Mouse (Mus musculus): Measurements from ENCODE around the gene Enc1.

The Enc1 gene

DNA sequence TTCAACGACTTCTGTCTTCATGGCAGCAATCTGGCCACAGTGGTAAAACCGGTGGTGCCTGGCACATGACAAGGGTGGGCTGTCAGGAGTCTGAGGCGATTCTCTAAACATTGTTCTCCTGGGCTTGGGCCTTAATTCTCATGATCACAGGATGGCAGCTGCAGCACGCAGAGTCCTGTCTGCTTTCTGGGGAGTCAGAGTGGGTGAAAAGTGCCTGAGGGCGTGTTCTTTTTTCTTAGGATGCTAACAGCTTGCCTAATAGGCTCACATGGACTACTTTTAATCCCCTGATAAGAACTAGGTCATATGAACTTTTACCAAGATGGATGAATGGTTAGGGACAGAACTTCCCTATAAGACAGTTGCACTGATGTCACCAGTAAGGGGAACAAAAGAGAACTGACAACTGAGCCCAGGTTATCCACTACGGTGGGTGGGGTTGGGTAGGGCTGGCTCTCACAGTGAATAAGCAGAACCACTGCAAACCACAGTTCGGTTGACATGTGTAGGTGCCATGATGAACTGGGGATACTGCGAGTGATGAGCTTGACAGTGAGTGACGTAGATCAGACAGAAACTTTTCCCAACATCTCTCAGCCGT is 13.8 kb downstream of the Enc1 start:
- CTCF ChIA-PET, result interaction anchor here in 1 of 4 experiments (1.4 kb wide), 1 partner anchor 14 kb away, joined by 4 read pairs; the partner anchor contains the start of gene Enc1
- POLR2A ChIA-PET, result interaction anchor here in 3 of 4 experiments (0.9 to 7.1 kb wide), 11 partner anchors 8 to 240 kb away, joined by 3 to 51 read pairs (median 5); partner anchors contain the start of gene Enc1 (in 3 of the 3)

DNA sequence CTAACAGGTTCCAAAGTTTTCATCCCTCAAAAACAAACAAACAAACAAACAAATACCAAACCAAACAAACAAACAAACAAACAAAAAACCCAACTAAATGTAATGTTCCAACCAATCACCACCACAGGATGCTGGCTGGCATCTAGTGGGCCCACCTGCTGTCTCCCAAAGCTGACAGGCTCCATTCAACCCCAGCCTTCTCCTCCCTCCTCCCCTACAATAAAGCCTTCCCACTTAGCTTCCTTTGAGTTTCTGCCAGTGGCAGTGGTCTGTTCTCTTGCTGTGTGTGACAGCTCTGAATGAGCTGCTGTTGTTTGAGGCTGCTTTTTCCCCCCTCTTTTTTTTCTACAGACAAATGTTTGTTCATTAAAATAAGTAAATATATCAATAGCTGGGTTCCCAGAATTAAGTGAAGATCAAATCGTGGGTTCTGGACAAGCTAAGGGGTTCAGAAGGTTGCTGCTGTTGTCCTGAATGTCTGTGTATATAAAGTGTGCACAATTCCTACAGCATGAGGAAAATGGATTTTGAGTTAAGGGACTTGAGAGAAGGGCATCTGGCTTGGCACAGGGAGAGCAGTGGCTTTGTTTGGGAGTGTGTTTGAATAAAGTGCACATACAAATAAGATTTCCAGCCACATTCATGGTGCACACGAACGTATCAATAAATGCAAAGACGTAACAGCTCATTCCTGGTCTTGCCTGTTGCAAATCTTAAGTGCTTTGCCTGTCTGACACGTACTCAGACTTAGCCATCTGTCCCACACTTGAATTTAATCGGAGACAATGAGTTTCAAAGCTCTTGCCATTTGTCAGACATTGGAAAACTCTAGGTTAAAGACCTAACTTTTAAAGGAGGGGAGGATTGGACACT is 15.3 kb downstream of the Enc1 start:
- CTCF ChIA-PET, result interaction anchor here in 1 of 4 experiments (1.4 kb wide), 1 partner anchor 15 kb away, joined by 4 read pairs; the partner anchor contains the start of gene Enc1
- POLR2A ChIA-PET, result interaction anchor here in 3 of 4 experiments (0.5 to 7.1 kb wide), 18 partner anchors 8 to 321 kb away, joined by 3 to 51 read pairs (median 4); partner anchors contain the start of gene Enc1 (in 2 of the 3)

DNA sequence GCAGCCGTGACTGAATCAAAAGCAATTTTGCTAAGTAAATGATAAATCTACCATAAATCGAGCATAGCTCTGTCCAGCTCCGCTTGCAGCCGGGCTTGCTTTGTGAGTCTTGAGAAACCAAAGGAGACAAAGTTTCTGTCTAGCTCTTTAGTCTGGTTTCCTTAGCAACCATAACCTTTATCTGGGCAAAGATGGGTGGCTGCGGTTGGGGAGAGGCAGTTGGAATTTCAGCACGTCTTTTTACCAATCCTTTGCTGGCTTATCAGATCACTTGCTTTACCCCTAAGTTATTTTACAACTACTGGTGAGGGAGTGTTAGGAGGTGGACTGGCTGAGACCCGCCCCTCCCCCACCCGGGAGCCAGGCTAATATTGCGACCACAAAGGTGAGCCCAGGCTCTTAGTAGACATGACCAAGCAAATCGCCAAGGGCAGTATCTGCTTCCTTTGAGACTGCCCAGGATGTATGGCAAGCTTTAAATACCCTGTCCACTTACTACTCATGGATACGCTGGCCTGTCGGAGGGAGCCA is 16.0 kb downstream of the Enc1 start:
- CTCF ChIA-PET, result no interaction called here

DNA sequence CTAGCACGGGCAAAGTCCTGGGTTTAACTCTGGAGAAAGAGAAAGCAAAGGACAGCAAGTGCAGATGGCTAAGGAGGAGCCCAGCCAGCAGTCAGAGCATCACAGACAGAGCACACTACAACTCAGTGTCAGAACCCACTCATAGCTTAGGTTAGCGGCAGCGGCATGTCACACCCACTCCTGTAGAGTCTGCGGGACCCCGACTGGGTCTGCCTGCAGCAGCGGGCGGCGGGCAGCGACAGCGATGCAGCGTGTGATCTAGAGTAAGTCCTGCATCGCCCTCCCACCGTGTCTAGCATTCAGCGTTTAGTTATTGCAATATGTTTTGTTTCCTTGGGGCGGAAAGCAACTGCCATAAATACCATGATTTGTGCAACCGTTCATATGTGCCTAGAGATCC is 18.4 kb downstream of the Enc1 start:
- ChIA-PET CTCF (interaction anchor here in 1 of 4 experiments (1.5 kb wide), 1 partner anchor 19 kb away, joined by 4 read pairs; the partner anchor contains the start of gene Enc1), POLR2A (interaction anchor here (0.6 to 3.6 kb wide), 16 partner anchors 8 to 226 kb away, joined by 3 to 31 read pairs (median 5); partner anchors contain the start of gene Enc1 (in 1 of the 4))

More for the DNA sequence above, 16.0 kb downstream of the Enc1 start:
- POLR2A ChIA-PET, result interaction anchor here in 3 of 4 experiments (0.6 to 3.0 kb wide), 15 partner anchors 9 to 320 kb away, joined by 3 to 17 read pairs (median 4); partner anchors contain the start of gene Enc1 (in 1 of the 3)

DNA sequence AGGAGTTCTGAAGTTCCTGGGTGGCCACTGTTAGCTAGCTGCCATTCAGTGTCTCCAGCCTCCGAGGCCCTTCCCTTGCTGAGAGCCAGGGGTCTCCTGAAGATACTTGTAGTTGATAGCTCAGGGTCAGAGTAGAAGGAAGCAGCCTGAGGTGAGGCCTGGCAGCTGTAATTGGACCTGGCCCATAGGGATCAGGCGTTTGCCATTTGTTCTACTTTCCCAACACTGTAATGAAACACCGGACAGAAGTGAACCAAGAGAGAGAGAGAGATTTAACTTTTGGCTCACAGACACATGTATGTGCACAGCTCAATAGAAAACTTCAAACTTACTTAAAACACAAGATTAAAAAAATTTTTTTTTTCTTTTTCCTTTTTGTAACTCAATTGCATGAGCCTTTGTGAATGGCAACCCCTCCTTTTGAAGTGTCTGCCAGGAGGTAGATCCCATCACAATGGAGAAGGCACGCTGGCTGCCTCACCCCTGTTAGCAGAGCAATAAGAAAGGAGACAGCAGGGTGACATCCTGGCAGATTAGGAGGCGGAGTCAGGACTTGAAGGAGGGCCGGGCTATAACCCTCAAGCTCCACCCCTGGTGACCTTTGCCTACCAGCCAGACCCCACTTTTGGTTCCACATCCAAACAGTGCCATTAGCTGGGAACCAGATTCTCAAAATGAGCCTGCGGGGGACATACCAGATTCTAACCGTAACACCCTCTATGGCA is 19.7 kb downstream of the Enc1 start:
- POLR2A ChIA-PET, result interaction anchor here (0.5 to 3.6 kb wide), 61 partner anchors 9 to 678 kb away, joined by 3 to 31 read pairs (median 4); partner anchors contain the start of genes Enc1 (in 4 of the 4) and Fam169a (in 1 of the 4)
- CTCF ChIA-PET, result interaction anchor here (0.6 to 1.5 kb wide), 6 partner anchors 17 to 798 kb away, joined by 3 to 6 read pairs (median 4); partner anchors contain the start of gene Enc1 (in 2 of the 4)

GRCm38 (mm10) chr13:97261549-97261948 is 20.6 kb downstream of the Enc1 start:
- ChIA-PET POLR2A (interaction anchor here (0.5 to 3.6 kb wide), 45 partner anchors 8 to 677 kb away, joined by 3 to 31 read pairs (median 5); partner anchors contain the start of genes Enc1 (in 3 of the 4) and Fam169a (in 1 of the 4)), CTCF (interaction anchor here in 2 of 4 experiments (0.6 to 1.0 kb wide), 2 partner anchors 21 to 1238 kb away, joined by 4 to 6 read pairs; partner anchors contain the start of gene Enc1 (in 1 of the 2))

GRCm38 (mm10) chr13:97262676-97263075 is 21.8 kb downstream of the Enc1 start:
- ChIA-PET POLR2A (interaction anchor here in 2 of 4 experiments (0.9 to 3.6 kb wide), 5 partner anchors 20 to 173 kb away, joined by 3 to 31 read pairs (median 3); partner anchors contain the start of gene Enc1 (in 1 of the 2)), CTCF (no interaction called here)

- ChIA-PET POLR2A (interaction anchor here in 1 of 4 experiments (1.2 kb wide), 1 partner anchor 11 kb away, joined by 3 read pairs; no protein-coding TSS in a partner anchor), CTCF (interaction anchor here in 1 of 4 experiments (0.6 kb wide), 1 partner anchor 10 kb away, joined by 4 read pairs; no protein-coding TSS in a partner anchor)
These were observed 24.6 kb downstream of the Enc1 start for GRCm38 (mm10) chr13:97265534-97265933.

DNA sequence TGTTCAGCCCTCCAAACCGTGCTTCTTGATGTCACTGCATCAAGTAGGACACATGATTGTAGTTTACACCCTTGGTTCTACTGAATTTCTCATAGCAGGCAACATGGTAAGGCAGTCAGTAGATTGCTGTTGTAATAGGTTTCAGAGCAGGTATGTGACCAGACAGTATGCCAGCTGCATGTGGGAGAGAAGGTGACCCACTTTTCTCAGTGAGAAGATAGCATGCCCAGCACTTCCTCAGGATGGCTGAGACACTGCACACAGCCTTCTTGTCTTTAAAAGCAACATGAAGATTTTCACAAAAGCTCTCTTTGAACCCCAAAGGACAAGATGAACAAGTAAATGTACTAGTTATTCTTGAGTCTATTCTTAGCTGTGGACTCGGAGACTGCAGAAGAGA is 29.8 kb downstream of the Enc1 start:
- ChIA-PET POLR2A (interaction anchor here in 1 of 4 experiments (1.1 to 1.2 kb wide), 3 partner anchors 21 to 550 kb away, joined by 3 to 4 read pairs (median 3); partner anchors contain the start of gene Hexb), CTCF (no interaction called here)

GRCm38 (mm10) chr13:97271641-97272040 is 30.7 kb downstream of the Enc1 start:
- POLR2A ChIA-PET, result interaction anchor here in 3 of 4 experiments (0.5 to 4.2 kb wide), 13 partner anchors 8 to 1841 kb away, joined by 3 to 22 read pairs (median 4); partner anchors contain the start of genes Enc1 (in 1 of the 3) and Hexb (in 1 of the 3)
- CTCF ChIA-PET, result interaction anchor here in 1 of 4 experiments (0.8 kb wide), 1 partner anchor 35 kb away, joined by 3 read pairs; no protein-coding TSS in a partner anchor

- ChIA-PET CTCF (interaction anchor here in 1 of 4 experiments (0.6 kb wide), 1 partner anchor 9 kb away, joined by 4 read pairs; no protein-coding TSS in a partner anchor), POLR2A (interaction anchor here (0.5 to 7.3 kb wide), 12 partner anchors 8 to 211 kb away, joined by 3 to 44 read pairs (median 4); partner anchors contain the start of gene Enc1 (in 1 of the 4))
These were observed 33.9 kb downstream of the Enc1 start for GRCm38 (mm10) chr13:97274757-97275156.

DNA sequence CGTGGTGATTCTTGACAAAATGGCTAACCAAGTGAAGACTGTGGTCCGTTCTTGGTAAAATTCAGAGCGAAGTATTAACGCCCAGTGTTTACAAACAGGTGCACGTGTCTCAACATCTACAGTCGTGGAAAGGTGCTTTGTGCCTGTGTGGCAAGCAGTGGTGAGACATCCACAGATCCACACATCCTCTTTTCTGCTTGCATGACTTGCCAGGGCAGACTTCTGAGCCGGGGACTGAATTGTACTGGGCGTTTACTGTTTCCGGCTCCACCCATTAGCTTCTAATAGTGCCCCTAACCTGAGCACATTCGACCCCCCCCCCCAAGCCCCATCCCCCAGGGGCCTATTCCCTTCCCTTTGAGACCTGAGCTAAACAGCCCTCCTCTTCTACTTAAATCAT is 34.6 kb downstream of the Enc1 start:
- CTCF ChIA-PET, result interaction anchor here in 2 of 4 experiments (0.6 kb wide), 2 partner anchors 10 to 419 kb away, joined by 4 read pairs; no protein-coding TSS in a partner anchor
- POLR2A ChIA-PET, result interaction anchor here in 3 of 4 experiments (0.5 to 7.3 kb wide), 18 partner anchors 7 to 1581 kb away, joined by 3 to 44 read pairs (median 3); partner anchors contain the start of gene Enc1 (in 1 of the 3)

DNA sequence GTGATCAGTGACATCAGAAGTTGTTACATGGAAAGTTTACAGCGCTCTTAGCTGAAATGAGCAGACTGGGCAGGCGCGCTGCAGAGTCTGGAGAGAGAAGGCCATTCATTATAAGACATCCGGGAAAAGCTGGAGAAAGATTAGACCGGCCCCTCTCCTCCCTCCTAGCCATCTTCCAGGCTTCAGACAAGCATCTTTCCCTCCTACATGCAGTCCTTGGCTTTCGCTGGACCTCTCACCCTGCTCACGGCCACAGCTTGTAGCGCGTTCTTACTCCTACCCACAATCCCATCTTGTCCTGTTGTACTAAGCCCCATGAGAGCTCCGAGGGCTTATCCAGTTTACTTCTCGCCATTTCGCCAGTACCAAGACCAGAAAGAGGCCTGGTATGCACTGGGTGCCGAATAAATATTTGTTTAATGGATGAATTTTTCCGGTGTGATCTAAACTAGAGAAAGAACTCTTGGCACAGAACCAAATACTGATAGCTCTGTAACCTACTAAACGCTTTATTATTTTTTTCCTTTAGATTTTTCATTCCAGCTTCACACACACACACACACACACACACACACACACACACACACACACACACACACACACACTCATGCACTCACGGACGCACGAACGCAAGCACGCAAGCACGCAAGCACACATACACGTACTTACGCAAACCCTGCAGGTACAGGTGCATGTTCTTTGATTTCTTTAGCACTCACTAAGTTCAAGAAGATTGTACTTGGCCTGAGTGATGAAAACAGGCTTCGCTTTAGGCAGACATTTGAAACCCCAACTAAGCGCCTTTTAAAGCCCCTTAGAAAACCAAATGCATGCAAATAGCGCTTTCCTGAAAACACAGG is 41.4 kb downstream of the Enc1 start:
- ChIA-PET CTCF (interaction anchor here in 3 of 4 experiments (0.6 to 2.5 kb wide), 6 partner anchors 13 to 802 kb away, joined by 3 to 13 read pairs (median 4); partner anchors contain the start of gene Enc1 (in 1 of the 3)), POLR2A (interaction anchor here (0.5 to 4.5 kb wide), 79 partner anchors 8 to 1126 kb away, joined by 3 to 102 read pairs (median 4); partner anchors contain the start of gene Enc1 (in 4 of the 4))

DNA sequence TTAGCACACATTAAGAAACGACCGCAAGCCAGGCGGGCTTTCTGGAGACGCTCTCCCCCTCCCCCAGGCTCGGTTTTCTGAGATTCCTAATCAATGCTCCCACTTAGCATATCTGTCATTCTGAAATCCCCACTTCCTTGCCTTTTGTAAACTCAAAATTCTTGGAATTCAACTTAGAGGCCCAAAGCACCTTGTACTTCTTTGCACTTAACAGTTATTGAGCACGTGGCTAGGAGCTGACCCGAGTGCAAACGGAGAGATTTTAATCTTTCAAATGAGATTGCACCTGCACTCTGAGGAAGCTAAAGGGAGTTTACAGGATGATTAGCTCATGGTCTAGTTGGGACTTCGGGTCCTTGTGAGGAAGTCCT is 42.0 kb downstream of the Enc1 start:
- CTCF ChIA-PET, result interaction anchor here in 2 of 4 experiments (0.6 to 2.5 kb wide), 3 partner anchors 43 to 322 kb away, joined by 3 to 13 read pairs (median 5); partner anchors contain the start of gene Enc1 (in 1 of the 2)
- POLR2A ChIA-PET, result interaction anchor here (0.5 to 4.5 kb wide), 69 partner anchors 9 to 537 kb away, joined by 3 to 102 read pairs (median 5); partner anchors contain the start of gene Enc1 (in 3 of the 4)

- POLR2A ChIA-PET, result interaction anchor here in 1 of 4 experiments (0.9 to 1.3 kb wide), 4 partner anchors 11 to 152 kb away, joined by 3 to 4 read pairs (median 3); no protein-coding TSS in a partner anchor
- CTCF ChIA-PET, result no interaction called here
These were observed 46.1 kb downstream of the Enc1 start for GRCm38 (mm10) chr13:97287046-97287445.

DNA sequence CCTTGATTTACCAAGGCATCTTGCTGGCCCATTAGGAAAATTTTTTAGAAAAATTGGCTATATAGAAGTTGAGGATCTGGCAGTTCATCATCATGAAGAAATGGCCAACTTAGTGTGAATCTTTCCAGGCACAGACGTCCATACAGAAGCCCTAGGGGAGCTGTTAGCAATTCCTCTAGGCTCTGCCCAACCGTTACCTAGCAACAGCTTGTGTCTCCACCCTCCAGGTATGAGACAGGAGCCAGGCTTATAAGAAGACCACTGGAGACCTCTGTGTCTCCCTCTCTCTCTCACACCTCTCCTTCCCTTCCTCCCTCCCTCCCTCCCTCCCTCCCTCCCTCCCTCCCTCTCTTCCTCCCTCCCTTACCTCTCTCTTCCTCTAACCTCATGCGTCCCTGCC is 49.8 kb downstream of the Enc1 start:
- ChIA-PET POLR2A (interaction anchor here (0.5 to 10.6 kb wide), 15 partner anchors 8 to 195 kb away, joined by 3 to 102 read pairs (median 4); no protein-coding TSS in a partner anchor), CTCF (interaction anchor here in 1 of 4 experiments (0.9 kb wide), 1 partner anchor 50 kb away, joined by 4 read pairs; the partner anchor contains the start of gene Enc1)
